Mouse (Mus musculus) heart, postnatal 0 days (tissue): ENCODE measurements at regions not wholly inside any gene's neighbourhood (a gene's known extent, or its start where the extent isn't known, plus 50 kb on each side); places are given as distances from the start of the nearest gene placed in this dataset.

ENCODE experiments used
- CTCF ChIP-seq: IDR thresholded peaks from 2 replicates; pipeline ENCODE4 v1.5.1; 2016; ENCODE audit warnings: antibody characterized with exemption, control low read depth, low read depth
- EP300 ChIP-seq: IDR thresholded peaks from 2 replicates; pipeline ENCODE4 v1.6.1; 2016; ENCODE audit warnings: antibody characterized with exemption, low read depth

DNA sequence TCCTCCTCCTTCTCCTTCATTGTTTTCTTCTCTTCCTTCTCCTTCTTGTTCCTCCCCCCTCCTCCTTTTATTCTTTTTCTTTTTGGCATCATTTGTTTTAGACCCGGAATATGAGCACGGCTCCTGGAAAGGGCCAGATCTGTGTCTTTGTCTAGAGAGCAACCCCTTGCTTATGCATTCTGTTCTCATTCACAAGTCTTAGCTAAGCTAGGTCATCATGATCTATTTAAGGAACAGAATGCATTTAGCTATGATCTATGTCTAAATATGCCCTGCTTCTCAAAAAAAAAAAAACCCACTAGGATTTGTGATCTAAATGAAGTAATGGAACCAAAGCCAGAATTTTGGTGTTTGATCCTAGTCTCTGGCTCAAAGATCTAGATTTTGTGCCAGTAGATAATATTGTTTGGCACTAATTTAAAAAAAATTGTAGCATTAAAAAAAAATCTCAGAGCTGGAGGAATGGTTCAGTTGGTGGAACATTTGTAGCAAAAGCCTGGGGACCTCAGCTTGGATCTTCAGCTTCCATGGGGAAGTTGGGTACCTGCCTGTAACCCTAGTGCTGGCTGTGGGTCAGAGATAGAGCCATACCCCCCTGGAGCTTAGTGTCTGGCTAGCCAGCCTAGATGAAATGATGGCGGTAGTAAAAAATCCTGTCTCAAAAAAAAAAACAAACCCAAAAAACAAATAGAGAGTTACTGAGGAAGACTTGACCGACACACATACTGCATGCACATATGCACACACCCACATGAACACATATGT is 100.5 kb upstream of the Got2 start:
- TF ChIP-seq CTCF, result no peak
- no peak for TF ChIP-seq EP300
